Mouse (Mus musculus): ENCODE measurements around the gene Vkorc1l1. TPM values are rescaled to one million over a fixed set of nuclear protein-coding genes. Genes with fewer than 3 reads are reported as not detected.
A peak's percentile ranks its signal among the peaks of the same experiment; 100 is the strongest.

Gene Vkorc1l1
- total RNA-seq, 1 experiment from 2014 or later = 42.5 TPM

DNA sequence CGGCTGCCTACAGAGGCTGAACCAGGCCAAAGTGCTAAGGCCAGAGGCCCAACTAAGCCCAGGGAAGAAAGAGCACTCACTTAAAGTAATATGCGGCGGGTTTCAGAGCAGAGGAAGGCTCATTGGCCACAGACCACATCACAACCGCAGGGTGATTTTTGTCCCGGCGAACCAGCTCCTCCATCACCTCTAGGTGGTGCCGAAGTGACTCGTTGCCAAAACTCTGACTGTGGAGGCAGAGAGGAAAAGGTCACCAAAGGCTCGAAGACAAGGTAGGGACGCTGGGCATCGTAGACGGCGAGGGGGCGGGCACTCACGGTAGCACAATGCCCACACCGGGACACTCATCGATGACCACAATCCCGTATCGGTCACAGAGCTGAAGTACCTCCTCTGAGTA is 55.9 kb downstream of the Vkorc1l1 start:
- no peak for ATAC-seq (replicated peaks; ENCODE audit: low read depth, poor library complexity, severe bottlenecking)

DNA sequence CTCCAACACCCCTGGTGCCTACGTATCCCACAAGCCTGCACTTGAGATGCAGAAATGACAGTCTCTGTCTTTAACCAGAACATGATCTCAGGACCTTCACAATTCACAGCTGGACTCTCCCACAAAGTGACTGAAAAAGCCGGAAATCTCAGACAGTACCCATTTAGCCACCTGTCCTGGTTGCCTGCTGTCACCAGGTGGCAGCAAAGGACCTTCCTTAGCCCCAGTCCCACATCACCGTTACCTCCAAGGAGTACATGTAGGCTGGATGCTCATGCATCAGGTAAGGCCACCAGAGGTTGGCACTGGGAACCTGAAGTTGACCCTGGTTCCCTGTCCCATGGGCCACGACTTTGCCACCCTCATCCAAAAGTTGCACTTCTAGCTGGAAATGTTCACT is 57.3 kb downstream of the Vkorc1l1 start:
- ATAC-seq (replicated peaks; ENCODE audit: low read depth, poor library complexity, severe bottlenecking) = 0 out of 2 replicates have a peak, but pooled peaks have one; percentile 16

DNA sequence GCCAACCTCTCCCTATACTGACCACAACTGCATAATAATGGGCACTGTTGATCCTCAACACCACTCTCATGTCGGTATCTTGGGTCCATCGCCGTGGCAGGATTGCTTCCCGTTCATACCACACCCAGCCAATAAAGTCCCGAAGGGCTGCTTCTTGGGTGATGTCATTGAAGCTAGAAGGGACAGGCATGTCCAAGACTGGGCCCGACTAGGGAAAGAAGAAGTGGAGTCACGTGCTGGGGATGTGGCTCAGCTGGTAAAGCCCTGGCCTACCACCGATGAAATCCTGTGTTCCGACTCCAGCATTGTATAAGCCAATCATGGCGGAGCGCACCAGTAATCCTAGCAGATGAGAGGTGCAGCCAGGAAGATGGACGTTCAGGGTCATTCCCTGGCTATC is 59.0 kb downstream of the Vkorc1l1 start:
- ATAC-seq (replicated peaks; ENCODE audit: low read depth, poor library complexity, severe bottlenecking) = no peak

DNA sequence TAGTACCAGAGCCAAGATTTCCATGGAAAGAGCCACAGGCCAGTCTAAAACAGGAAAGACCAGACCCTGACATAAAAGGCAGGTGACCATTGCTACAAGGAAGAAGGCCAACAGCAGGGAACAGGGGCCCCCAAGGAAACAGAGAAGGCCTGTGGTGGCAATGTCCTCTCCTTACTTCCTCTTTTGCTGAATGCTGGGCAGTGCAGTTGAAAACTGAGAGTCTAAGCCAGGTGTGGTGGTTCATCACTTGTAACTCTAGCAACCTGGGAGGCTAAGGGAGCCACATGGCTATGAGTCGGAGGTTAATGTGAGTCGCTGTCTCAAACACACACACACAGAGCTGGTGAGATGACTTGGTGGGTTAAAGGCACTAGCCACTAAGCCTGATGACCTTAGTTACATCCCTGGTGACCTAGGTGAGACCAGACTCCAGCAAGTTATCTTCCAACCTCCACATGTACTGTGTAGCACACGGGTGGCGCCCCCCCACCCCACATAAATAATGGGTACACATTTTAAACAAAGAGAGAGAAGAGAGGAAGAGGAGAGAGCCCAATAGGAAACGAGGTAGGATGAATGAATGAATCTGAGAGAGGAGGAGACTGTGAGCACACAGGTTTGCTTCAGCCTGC is 59.7 kb downstream of the Vkorc1l1 start:
- peak; percentile 34 for ATAC-seq (replicated peaks; ENCODE audit: low read depth, poor library complexity, severe bottlenecking)

DNA sequence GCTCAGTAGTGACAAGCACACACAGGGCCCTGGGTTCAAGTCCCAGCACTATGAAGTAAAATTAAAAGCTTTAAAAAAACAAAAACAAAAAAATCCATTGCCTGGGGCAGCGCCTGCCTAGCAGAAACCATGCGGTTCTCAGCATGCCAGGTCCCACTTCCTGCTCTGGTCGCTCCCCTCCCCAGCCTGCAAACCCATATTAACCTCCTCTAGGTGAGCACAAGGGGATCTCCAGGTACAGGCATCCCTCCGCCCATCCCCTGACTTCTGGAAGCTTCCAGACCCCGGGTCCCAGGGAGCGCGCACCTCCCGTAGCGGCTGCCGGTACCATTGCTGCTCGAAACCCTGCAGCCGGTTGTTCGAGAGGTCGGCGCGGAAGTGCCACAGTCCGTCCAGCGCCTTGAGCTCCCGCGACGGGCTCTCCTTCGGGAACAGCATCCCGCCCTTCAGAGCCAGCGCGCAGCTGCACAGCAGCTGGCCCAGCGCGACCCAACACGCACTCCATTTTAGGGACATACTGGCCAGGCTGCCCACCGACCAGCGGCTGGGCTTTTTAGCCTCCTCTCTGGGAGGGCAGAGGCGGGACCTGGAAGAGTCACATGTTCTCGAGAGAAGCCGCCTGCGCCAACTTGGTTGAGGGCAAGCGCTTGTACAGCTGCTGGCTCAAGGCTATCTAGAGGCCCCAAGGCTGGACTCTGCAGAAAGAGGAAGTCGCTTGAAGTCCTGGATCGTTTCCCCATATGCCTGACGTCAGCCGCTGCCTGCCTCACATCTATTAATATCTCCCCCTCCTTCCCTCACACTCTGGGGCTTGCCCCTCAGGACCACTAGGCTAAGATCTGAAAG is 60.8 kb downstream of the Vkorc1l1 start, which contains the start of gene Gusb:
Gene Gusb, minus strand, starts transcription at position 749 of the 846 bp plus-strand sequence.
- ATAC-seq (replicated peaks; ENCODE audit: low read depth, poor library complexity, severe bottlenecking) = peak; percentile 82

DNA sequence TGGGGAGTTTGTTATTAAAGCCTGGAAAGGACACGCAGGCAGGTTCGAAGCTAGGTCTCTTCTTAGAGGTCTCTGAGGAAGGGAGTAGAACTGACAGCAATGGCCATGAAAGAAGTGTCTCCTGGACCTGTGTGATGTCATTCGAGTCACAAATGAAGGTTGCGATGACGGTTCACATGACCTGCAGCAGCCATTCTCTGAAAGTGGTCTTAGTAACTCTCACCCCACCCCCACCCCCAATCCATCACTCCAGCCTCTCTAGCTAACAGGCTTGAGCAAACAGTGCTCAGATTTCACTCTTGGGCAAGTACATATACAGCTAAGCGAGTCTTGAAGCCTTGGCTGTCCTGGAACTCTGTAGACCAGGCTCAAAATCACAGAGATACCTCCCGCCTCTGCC is 61.5 kb downstream of the Vkorc1l1 start:
- no peak for ATAC-seq (replicated peaks; ENCODE audit: low read depth, poor library complexity, severe bottlenecking)

DNA sequence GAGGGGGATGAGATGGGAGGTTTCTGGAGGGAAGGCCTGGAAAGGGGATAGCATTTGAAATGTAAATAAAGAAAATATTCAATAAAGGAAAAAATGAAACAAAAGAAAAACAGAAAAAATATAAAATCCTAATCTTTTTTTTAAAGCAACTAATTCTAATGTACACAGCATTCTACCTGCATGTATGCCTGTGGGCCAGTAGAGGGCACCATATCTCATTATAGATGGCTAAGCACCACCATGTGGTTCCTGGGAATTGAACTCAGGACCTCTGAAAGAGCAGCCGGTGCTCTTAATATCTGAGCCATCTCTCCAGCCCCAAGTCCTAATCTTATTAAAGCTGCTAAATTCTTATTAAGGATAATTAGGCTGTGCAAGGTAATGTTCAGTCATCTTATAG is 65.6 kb downstream of the Vkorc1l1 start:
- ATAC-seq (replicated peaks; ENCODE audit: low read depth, poor library complexity, severe bottlenecking) = no peak

DNA sequence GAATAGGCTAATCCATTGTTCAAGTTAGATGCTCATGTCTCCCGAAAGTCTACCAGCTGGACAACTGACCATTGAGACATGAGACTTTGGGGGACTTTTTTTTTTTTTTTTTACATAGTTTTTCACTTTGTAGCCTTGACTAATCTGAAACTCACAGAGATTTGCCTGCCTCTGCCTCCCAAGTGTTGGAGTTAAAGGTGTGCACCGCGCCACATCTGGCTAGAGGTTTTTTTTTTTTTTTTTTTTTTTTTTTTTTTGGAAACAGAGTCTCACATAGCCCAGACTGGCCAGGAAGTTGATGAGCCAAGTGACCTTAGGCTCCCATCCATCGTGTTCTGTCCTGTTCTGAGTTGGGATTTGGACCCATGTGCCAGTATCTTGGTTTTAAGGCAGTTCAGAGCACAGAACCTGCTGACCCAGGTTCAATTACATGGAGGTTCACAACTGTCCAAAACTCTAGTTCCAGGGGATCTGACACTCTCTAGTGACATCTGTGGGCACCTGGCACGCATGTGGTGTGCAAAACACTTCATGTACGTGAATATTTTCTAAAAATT is 66.3 kb downstream of the Vkorc1l1 start:
- no peak for ATAC-seq (replicated peaks; ENCODE audit: low read depth, poor library complexity, severe bottlenecking)

DNA sequence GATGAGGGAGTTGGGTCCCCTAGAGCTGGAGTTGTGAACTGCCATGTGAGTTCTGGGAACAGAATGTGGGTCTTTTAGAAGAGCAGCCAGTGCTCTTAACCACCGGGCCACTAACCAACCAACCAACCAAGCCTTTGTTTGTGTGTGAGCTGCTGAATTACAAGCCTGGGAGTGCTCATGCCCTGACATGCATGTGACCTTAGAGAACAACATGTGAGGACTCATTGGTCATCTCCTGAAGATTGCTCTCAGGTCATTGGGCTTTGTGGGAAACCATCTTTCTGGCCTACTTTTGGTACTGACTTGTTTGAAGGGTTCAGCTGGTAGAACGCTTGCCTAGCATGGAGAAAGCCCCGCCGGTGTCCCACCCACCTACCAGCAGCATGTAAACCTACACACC is 68.0 kb downstream of the Vkorc1l1 start:
- ATAC-seq (replicated peaks; ENCODE audit: low read depth, poor library complexity, severe bottlenecking) = no peak

DNA sequence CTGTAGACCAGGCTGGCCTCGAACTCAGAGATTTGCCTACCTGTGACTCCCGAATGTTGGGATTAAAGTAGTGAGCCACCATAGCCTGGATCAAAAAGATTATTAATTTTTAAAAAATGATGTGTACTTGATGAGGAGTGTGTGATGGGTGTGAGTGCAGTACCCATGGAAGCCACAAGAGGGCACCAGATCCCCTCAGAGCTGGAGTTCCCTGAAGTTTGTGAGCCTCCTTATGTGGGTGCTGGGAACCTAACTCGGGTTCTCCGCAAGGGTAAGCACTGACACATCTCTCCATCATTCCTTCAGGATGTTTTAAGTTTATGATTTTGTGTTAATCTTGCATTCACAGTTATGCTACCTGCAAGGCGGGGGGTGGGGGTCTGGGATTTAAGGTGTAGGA is 69.2 kb downstream of the Vkorc1l1 start:
- ATAC-seq (replicated peaks; ENCODE audit: low read depth, poor library complexity, severe bottlenecking) = no peak

DNA sequence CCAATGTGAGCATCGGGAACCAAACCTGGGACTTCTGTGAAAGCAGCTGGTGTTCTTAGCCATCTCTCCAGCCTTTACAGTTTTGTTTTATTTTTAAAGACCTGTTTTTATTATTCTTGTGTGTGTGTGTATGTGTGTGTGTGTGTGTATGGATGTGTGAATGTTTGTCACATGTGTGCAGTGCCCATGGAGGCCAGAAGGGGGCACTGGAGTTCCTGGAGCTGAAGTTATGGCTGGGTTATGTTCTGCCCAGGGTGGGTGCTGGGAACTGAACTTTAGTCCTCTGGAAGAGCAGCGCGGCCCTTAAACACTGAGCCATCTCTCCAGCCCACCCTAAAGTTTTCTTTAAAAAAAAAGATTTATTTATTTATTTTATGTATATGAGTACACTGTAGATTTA is 73.3 kb downstream of the Vkorc1l1 start:
- no peak for ATAC-seq (replicated peaks; ENCODE audit: low read depth, poor library complexity, severe bottlenecking)

DNA sequence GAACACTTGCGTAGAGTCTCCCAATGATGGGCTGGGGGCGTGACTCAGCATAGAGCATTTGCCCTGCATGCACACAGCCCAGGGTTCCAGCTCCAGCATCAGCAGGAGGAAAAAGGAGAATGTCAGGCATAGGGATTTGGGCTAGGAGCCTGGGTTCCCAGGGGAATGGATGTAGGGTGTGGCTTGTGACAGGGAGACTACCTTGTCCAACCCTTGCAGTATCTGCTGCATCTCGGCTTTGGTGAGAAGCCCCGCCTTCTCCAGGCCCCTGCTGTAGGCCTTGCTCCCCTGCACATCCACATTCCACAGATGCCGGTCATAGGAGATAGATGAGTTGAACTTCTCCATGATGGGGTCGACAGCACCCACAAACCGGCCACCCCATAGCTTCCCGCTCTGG is 77.7 kb downstream of the Vkorc1l1 start:
- ATAC-seq (replicated peaks; ENCODE audit: low read depth, poor library complexity, severe bottlenecking) = no peak

DNA sequence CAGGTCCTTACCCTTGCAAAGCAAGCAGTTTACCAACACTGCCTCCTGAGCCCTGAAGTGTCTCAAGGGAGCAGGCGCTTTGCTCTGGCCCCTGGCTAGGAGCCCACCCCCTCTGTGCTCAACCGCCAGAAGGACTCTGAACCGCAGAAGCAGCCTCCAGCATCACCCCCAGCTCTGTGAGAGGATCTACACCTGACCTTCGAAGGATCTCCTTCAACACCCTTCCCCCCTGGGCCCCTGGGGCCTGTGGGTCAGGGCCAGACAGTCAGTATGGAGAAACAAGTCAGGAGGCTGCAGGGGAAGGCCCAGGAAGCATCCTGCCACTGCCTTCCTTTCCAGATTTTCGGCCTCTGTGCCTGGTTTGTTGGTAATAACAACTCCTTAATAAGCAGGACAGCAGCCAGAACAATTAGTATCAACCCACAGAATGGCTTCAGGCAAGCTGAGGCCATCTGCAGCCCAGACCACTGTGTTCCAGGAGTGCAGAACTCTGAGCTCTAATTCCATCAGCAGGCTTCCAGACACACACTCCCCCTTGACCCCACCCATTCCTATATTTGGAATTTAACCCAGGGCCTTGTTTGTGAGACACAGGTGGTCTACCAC is 79.7 kb downstream of the Vkorc1l1 start:
- ATAC-seq (replicated peaks; ENCODE audit: low read depth, poor library complexity, severe bottlenecking) = no peak

DNA sequence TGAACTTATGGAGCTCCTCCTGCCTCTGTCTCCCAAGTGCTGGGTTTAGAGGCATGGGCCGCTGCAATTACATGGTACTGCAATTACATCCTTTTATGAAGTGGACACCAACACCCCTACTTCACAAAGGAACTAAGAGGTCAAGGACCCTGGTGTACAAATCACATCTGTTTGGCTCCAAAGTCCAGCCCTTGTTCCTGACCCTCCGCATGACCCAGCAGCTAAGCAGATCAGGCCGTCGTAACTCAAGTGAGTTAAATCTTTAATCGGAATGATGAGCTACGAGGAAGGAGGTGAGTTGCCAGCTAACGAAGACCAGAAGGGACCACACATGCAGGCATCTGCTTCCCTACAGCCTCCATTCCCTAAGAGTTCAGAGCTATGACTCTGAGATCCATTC is 80.6 kb downstream of the Vkorc1l1 start:
- ATAC-seq (replicated peaks; ENCODE audit: low read depth, poor library complexity, severe bottlenecking) = no peak

DNA sequence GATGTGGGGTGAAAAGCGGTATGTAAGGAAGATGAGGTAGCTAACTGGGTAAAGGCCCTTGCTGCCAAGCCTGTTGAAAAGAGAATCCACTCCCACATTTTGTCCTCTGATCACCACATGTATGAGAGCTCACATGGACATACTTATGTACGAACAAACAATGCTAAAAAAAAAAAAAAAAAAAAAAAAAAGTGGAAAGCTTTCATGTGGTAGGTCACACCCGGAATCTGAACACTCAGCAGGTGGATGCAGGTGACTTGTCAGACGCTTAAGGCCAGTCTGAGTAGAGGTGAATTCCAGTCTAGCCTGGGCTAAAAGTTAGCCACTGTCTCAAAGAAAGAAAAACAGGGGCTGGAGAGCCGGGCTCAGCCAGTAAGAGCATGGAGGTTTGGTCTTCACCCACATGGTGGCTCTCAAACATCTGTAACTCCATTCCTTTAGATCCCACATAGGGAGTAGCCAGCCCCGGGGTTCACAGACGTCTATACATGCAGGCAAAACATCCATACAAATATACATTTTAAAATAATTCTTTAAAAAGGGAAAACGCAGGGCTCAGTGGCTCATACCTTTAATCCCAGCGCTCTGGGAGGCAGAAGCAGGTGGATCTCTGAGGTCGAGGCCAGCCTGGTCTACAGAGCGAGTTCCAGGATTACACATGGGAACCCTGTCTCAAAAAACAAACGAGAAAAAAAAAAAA is 81.4 kb downstream of the Vkorc1l1 start:
- no peak for ATAC-seq (replicated peaks; ENCODE audit: low read depth, poor library complexity, severe bottlenecking)

DNA sequence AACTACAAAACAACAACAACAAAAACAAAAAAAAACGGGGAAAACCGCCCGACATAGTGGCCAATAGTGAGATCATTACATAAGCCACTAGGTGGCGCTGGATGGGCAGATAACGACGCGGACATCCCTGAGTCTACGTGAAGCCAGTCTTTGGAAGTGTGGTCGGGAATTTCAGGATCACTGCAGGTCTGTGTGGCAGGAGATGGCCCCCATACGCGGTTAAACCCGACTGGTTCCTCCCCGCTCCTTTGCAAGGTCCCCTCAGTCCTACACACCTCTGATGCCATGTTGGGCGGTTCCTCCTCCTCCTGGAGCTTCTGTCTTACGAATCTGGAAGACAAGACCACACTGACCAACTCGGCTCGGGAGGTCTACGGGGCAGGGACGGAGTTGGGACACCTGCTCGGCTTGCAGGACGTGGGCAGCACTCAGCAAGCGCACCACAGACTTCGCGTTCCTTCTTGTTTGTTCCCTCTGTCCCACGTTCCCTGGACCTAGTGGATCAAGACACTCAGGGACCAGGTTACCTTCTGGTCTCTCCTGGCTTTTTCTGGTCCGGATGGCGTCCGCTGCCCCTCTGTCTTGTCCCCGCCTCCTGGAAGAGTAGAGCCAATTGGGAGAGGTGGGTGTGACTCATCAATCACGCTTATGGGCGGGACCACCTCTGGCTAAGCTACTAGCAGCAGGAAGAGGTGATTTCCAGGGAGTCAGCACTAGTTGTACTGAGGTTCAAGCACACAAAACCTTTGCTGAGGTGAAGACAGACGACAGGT is 82.2 kb downstream of the Vkorc1l1 start:
- peak; percentile 91 for ATAC-seq (replicated peaks; ENCODE audit: low read depth, poor library complexity, severe bottlenecking)

DNA sequence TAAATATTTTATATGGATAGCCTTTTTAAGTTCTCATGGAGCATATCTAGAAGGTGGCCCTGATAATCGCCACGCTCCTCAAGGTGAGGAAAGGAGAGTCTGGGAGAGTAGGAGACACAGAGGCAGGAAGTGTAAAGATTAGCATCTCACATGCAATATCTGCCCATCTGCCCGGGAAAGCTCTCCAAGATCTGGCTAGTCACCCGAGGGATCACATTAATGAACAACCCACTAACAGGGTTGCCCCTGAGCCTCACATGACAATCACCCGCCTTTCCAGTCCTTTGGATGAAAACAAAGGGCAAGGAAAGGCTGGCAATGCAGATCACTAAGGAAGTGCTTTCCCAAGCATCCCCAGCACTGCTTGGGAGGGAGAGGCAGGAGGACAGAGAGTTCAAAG is 85.4 kb downstream of the Vkorc1l1 start:
- no peak for ATAC-seq (replicated peaks; ENCODE audit: low read depth, poor library complexity, severe bottlenecking)

DNA sequence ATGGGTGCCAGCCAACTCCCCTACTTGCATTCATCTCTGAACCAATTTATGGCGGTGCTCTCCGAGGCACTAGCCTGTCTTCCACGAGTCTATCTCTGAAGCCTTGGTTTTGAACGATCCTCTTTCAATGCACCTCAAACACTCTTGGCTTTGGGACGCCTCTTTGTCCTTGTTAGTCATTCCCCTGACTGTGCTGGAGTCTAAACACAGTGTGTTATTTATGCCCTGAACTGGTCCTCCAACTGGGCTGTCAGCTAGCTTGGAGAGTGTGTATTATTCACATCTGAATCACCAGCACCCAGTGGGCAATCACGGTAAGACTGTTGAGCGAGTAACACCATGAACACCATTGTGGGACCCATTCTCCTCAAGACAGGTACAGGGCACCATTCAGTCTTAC is 85.9 kb downstream of the Vkorc1l1 start:
- no peak for ATAC-seq (replicated peaks; ENCODE audit: low read depth, poor library complexity, severe bottlenecking)

DNA sequence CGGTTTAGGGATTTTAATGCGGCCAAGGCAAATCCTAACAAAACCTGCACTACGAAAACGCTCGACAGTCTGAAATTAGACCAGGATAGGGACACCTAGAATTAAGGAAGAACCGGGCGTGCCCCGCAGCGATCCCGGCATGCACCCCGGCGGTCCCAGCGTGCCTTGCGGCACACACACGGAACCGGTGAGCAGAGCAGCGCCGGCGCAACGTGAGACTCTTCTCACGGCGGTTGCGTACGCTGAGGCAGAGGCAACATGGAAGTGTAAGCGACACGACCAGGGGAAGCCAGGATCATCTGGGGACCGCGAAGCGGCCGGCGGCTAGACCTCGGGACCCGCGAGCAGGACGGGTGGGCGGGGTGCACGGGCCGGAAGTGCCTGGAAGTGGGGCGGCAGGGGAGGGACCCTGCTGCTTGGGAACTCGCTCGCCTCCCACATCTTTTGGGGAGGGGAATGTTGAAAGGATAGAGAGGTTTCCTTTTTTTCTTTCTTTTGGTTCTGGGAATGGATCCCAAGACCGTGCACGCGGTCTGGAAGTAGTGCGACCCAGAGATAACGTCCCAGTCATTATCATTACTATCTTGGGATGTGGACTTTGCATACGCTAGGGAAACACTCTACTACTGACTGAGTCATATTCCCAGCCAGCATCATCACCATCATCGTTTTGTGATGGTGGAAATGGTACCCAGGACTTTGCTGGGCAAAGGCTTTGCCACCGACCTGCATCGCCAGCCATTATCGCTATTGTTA is 87.5 kb downstream of the Vkorc1l1 start, which contains the start of the genes Asl and Crcp:
Gene Asl, minus strand, starts transcription at position 106 of the 756 bp plus-strand sequence.
Gene Crcp, plus strand, starts transcription at position 149 of the 756 bp plus-strand sequence.
- peak; percentile 82 for ATAC-seq (replicated peaks; ENCODE audit: low read depth, poor library complexity, severe bottlenecking)

Data from common myeloid progenitor, adult 5-6 weeks (primary cell).